Mouse (Mus musculus): ENCODE measurements at regions not wholly inside any gene's neighbourhood (a gene's known extent, or its start where the extent isn't known, plus 50 kb on each side); places are given as distances from the start of the nearest gene placed in this dataset.

DNA sequence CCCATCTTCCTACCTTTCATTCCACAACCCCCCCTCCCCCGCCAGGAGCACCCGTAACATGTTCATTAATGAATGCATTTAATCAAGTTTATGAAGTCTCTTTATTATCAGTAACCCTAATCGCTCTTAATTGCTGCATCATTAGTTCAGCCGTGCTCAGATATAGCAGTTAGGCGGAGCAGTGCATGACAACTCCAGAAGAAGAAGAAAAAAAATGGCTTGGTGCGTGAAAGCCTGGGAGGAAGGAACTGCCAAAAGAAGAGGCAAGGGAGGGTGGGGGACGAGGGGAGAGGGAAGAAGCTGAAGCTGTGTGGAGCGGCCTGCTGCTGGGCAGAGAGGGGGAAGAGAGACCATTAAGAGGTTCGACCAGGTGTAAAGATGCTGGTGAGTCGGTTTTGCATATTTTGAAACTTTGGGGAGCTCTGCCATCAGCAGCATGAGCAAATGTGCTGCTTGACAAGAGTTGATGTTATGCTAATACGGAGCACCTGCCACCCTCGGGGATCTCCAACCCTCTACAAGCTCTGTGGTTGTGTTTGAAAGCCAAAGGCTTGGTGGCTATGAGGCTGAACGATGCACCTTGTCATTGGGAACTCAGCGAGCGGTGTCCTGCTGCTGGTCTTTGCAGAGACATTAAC is 408.6 kb upstream of the Zfp703 start:
- no peak overlapping the region for H3K4me3 ChIP-seq (ENCODE audit: low read depth, low read length)
- no peak for TF ChIP-seq CTCF (IDR thresholded peaks at IDR 0.05)
- 73% methylated on average over 15 of the region's 15 CpGs for WGBS
- H3K4me1 ChIP-seq (ENCODE audit: insufficient read depth, low read length): no peaks in the 10 kb centered on the region
- H3K36me3 ChIP-seq (ENCODE audit: insufficient read depth, low read length): no peaks in the 10 kb centered on the region
- no peak for DNase-seq (ENCODE audit: low spot score)
- no peak for ATAC-seq (ENCODE audit: low FRiP score)
- no peak overlapping the region for H3K27ac ChIP-seq (ENCODE audit: low read depth, low read length)
- H3K9ac ChIP-seq (replicated peaks; ENCODE audit: low read length, poor library complexity, severe bottlenecking): no peak overlapping the region
- no peaks in the 10 kb centered on the region for H3K27me3 ChIP-seq (ENCODE audit: insufficient read depth, low read length)
- no peaks in the 10 kb centered on the region for H3K9me3 ChIP-seq (ENCODE audit: low read length)
- no peak overlapping the region for H3K4me2 ChIP-seq (ENCODE audit: low read depth, low read length, poor library complexity, severe bottlenecking)

DNA sequence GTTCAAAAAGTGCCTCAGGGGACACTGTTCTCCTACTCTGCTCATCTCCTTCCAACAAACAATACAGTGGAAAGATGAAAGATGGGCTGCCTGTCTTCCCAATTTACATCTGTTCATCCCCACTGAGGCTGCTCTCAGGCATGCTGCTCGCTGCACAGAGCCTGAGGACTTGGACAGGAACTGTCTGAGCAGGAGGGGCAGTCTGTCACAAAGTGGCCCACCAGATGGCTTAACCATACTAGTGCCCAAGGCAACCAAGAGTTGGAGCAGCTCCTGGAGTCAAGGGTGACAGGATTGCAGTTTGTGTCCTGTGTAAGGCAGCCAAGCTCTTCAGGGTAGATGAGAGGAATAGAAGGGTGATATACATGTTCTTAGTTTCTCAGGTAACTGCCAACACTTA is 388.3 kb upstream of the Zfp703 start:
- no peaks in the 10 kb centered on the region for H3K9me3 ChIP-seq (ENCODE audit: low read length)
- no peak overlapping the region for H3K4me2 ChIP-seq (ENCODE audit: low read depth, low read length, poor library complexity, severe bottlenecking)
- no peaks in the 10 kb centered on the region for H3K4me1 ChIP-seq (ENCODE audit: insufficient read depth, low read length)
- no peak for ATAC-seq (ENCODE audit: low FRiP score)
- no peaks in the 10 kb centered on the region for H3K36me3 ChIP-seq (ENCODE audit: insufficient read depth, low read length)
- WGBS: 65% methylated on average over 1 of the region's 1 CpGs
- H3K4me3 ChIP-seq (ENCODE audit: low read depth, low read length): no peak overlapping the region
- H3K27me3 ChIP-seq (ENCODE audit: insufficient read depth, low read length): no peaks in the 10 kb centered on the region
- peak; percentile 57 for DNase-seq (ENCODE audit: low spot score)
- TF ChIP-seq CTCF (IDR thresholded peaks at IDR 0.05): no peak; the same call in 1 of the 2 replicates
- no peak overlapping the region for H3K9ac ChIP-seq (replicated peaks; ENCODE audit: low read length, poor library complexity, severe bottlenecking)
- H3K27ac ChIP-seq (ENCODE audit: low read depth, low read length): no peak overlapping the region

DNA sequence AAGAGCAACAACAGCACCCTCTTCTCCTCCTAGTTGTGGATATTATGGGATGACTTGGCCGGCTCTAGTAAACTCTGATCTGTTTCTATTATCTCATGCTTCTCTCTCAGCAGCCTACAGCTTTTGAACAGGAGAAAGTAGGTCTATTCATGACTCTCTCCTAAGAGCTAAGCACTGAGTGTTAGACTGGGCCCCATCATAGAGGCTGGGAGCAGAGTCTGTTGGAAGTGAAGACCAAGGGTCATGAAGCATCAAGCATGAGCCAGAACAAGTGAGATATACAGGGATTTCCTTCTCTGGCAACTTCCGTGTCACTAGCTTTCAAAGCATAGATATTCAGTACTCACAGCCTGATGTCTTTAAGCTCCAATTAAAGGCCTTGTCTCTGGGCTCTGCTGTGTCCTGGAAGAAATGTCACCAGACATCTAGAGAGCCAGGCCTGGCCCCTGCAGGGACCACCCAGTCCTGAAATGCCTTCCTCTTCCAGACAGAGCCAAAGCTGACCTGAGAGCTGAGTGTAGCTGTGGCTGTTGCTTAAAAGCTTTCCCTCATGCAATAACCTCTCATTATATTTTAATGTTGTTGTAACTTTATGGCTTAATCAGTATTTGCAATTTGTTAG is 386.4 kb upstream of the Zfp703 start:
- Histone ChIP-seq H3K4me1 (ENCODE audit: insufficient read depth, low read length) (no peaks in the 10 kb centered on the region), H3K27me3 (ENCODE audit: insufficient read depth, low read length) (no peaks in the 10 kb centered on the region), H3K4me2 (ENCODE audit: low read depth, low read length, poor library complexity, severe bottlenecking) (no peak overlapping the region), H3K27ac (ENCODE audit: low read depth, low read length) (no peak overlapping the region), H3K4me3 (ENCODE audit: low read depth, low read length) (no peak overlapping the region), H3K9me3 (ENCODE audit: low read length) (no peaks in the 10 kb centered on the region), H3K36me3 (ENCODE audit: insufficient read depth, low read length) (no peaks in the 10 kb centered on the region), H3K9ac (replicated peaks; ENCODE audit: low read length, poor library complexity, severe bottlenecking) (no peak overlapping the region)
- WGBS: 79% methylated on average over 2 of the region's 2 CpGs
- TF ChIP-seq CTCF (IDR thresholded peaks at IDR 0.05): no peak
- DNase-seq (ENCODE audit: low spot score) (peak; percentile 17), ATAC-seq (ENCODE audit: low FRiP score) (no peak)

DNA sequence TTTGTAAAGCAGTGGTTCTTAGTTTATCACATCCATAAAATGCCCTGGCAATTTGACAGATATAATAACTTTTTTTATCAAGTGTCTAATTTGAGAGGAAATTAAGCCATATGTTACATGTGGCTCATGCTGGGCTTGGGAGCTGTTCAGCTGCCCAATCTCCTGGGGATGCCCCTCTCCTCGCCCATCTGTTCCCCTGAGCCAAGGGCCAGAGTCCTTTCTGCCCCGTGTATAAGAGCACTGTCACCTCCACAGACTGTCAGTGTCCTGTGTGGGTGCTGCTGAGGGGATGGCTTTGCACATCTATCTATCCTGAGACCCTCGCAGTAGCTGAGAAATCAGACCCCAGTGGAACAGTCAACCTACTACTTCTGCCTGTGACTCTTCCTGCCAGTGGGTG is 385.9 kb upstream of the Zfp703 start:
- H3K9me3 ChIP-seq (ENCODE audit: low read length): no peaks in the 10 kb centered on the region
- no peak overlapping the region for H3K27ac ChIP-seq (ENCODE audit: low read depth, low read length)
- no peaks in the 10 kb centered on the region for H3K27me3 ChIP-seq (ENCODE audit: insufficient read depth, low read length)
- ATAC-seq (ENCODE audit: low FRiP score) (no peak), DNase-seq (ENCODE audit: low spot score) (peak; percentile 39)
- no peak for TF ChIP-seq CTCF (IDR thresholded peaks at IDR 0.05)
- no peaks in the 10 kb centered on the region for H3K36me3 ChIP-seq (ENCODE audit: insufficient read depth, low read length)
- H3K4me3 ChIP-seq (ENCODE audit: low read depth, low read length): no peak overlapping the region
- no peak overlapping the region for H3K9ac ChIP-seq (replicated peaks; ENCODE audit: low read length, poor library complexity, severe bottlenecking)
- no peak overlapping the region for H3K4me2 ChIP-seq (ENCODE audit: low read depth, low read length, poor library complexity, severe bottlenecking)
- no peaks in the 10 kb centered on the region for H3K4me1 ChIP-seq (ENCODE audit: insufficient read depth, low read length)
- 74% methylated on average over 3 of the region's 3 CpGs for WGBS

DNA sequence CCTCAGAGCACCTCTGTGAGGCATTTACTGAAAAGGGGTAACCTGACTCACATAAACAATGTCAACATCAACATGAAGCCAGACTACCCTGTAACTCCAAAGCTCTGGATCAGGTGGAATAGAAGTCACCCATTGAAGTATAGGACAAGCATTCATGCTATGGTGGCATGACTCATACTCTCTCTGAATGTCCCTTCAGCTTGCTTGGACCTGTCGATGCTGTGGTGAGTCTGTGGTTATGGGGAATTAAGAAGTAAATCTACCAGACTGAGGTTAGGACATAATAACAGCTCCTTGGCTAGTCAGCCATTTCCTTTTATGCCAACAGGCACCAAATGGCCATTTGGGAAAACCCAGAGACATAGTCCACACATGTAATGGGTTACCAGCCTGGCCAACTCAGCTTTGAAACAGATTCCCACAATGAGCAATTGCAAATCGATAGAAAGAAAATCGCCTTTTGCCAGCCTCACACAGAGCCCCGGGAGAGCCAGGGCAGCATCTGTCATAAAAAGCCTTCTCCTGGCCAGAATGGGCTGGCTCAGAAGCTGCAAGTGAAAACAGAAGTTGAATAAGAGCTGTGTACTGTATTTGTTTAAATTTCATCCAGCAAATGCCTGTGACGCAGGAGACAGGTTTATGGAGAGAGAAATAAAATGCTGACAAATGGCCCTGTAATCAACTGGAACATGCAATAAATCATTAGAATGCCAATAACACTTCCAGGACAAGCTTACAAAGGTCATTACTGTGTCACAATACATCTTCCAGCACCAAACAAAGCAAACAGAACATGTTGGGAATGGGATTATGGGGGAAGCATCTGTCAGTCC is 383.4 kb upstream of the Zfp703 start:
- no peak for TF ChIP-seq CTCF (IDR thresholded peaks at IDR 0.05)
- 61% methylated on average over 5 of the region's 5 CpGs for WGBS
- H3K4me3 ChIP-seq (ENCODE audit: low read depth, low read length): no peak overlapping the region

More for the DNA sequence above, 383.4 kb upstream of the Zfp703 start:
- H3K4me1 ChIP-seq (ENCODE audit: insufficient read depth, low read length): no peaks in the 10 kb centered on the region
- H3K27me3 ChIP-seq (ENCODE audit: insufficient read depth, low read length): no peaks in the 10 kb centered on the region
- no peaks in the 10 kb centered on the region for H3K9me3 ChIP-seq (ENCODE audit: low read length)
- H3K9ac ChIP-seq (replicated peaks; ENCODE audit: low read length, poor library complexity, severe bottlenecking): no peak overlapping the region
- no peak overlapping the region for H3K27ac ChIP-seq (ENCODE audit: low read depth, low read length)
- peak; percentile 25 for DNase-seq (ENCODE audit: low spot score)
- H3K4me2 ChIP-seq (ENCODE audit: low read depth, low read length, poor library complexity, severe bottlenecking): no peak overlapping the region
- no peak for ATAC-seq (ENCODE audit: low FRiP score)
- H3K36me3 ChIP-seq (ENCODE audit: insufficient read depth, low read length): no peaks in the 10 kb centered on the region
